Mouse (Mus musculus) small intestine, adult 2 months (tissue): ENCODE results near the gene Tnfaip3. TPM values are rescaled to one million over a fixed set of nuclear protein-coding genes. Genes with fewer than 3 reads are reported as not detected.

Experiments used
- H3K27ac ChIP-seq: fragments of 200-500 bp; 2 replicates; pipeline ENCODE4 v1.5.1; 2012; ENCODE audit warnings: low read depth, low read length, control low read depth, inconsistent platforms; ENCODE audit not compliant: insufficient read depth
- H3K27me3 ChIP-seq: fragments of 200-500 bp; 2 replicates; pipeline ENCODE4 v1.6.1; 2012; ENCODE audit warnings: mild to moderate bottlenecking, moderate library complexity, low read length, inconsistent platforms; ENCODE audit not compliant: control insufficient read depth, insufficient read depth
- H3K36me3 ChIP-seq: fragments of 200-500 bp; 2 replicates; pipeline ENCODE4 v1.6.1; 2012; ENCODE audit warnings: mild to moderate bottlenecking, low read length, control low read depth, inconsistent platforms; ENCODE audit not compliant: control insufficient read depth, insufficient read depth
- H3K4me1 ChIP-seq: fragments of 200-500 bp; 2 replicates; pipeline ENCODE4 v1.6.1; 2012; ENCODE audit warnings: low read length, inconsistent platforms, mixed read lengths; ENCODE audit not compliant: control insufficient read depth, insufficient read depth, insufficient read length
- H3K4me3 ChIP-seq: fragments of 200-500 bp; 2 replicates; pipeline ENCODE4 v1.5.1; 2012; ENCODE audit warnings: low read depth, mild to moderate bottlenecking, control low read depth, inconsistent platforms, low read length, moderate library complexity
- CTCF ChIP-seq: fragments of 200-500 bp; IDR thresholded peaks from 2 replicates; pipeline ENCODE4 v1.5.1; 2012; ENCODE audit warnings: low read depth, mild to moderate bottlenecking, control low read depth, inconsistent platforms, low read length, moderate library complexity, mixed read lengths; ENCODE audit not compliant: insufficient replicate concordance, insufficient read length; ENCODE audit errors: extremely low read depth
- POLR2A ChIP-seq: fragments of 200-500 bp; IDR thresholded peaks from 2 replicates; pipeline ENCODE4 v1.6.1; 2012; ENCODE audit warnings: low read depth, mild to moderate bottlenecking, control low read depth, inconsistent platforms, low read length, moderate library complexity
- WGBS: fragments of 180-500 bp; shearing (Covaris S2); methylation state at CpG from one replicate; pipeline ENCODE4 v1.1.7; 2018; 5-methylcytosine and 5-hydroxymethylcytosine counted together
- polyA plus RNA-seq: library from polyadenylated mRNA; depleted of rRNA; stranded (reverse); fragments of >200 nt; gene quantifications from 2 replicates; pipeline ENCODE4 v1.2.3, GENCODE M21; 2012

Gene Tnfaip3
- polyA plus RNA-seq, 1 experiment: 7.4 TPM

- TF ChIP-seq POLR2A: no peak
- no peak for TF ChIP-seq CTCF
- H3K4me3 ChIP-seq: no peak overlapping the region
- H3K27me3 ChIP-seq: no peaks in the 10 kb centered on the region
- no peaks in the 10 kb centered on the region for H3K36me3 ChIP-seq
- no peaks in the 10 kb centered on the region for H3K4me1 ChIP-seq
- 57% methylated on average over 2 of the region's 2 CpGs for WGBS
- H3K27ac ChIP-seq: no peak overlapping the region
Measured at GRCm38 (mm10) chr10:18987907-18988199, 27.6 kb downstream of the Tnfaip3 start.

- WGBS: 37% methylated on average over 2 of the region's 2 CpGs
- no peaks in the 10 kb centered on the region for H3K27me3 ChIP-seq
- H3K36me3 ChIP-seq: no peaks in the 10 kb centered on the region
- no peak for TF ChIP-seq POLR2A
- TF ChIP-seq CTCF: no peak
- H3K4me3 ChIP-seq: no peak overlapping the region
- H3K27ac ChIP-seq: no peak overlapping the region
- no peaks in the 10 kb centered on the region for H3K4me1 ChIP-seq
Measured at GRCm38 (mm10) chr10:18987046-18987906, 28.2 kb downstream of the Tnfaip3 start.

- Histone ChIP-seq H3K4me3 (no peak overlapping the region), H3K27ac (no peak overlapping the region), H3K36me3 (no peaks in the 10 kb centered on the region), H3K27me3 (no peaks in the 10 kb centered on the region), H3K4me1 (no peaks in the 10 kb centered on the region)
- 85% methylated on average over 3 of the region's 3 CpGs for whole genome bisulfite sequencing
- TF ChIP-seq POLR2A: no peak
- TF ChIP-seq CTCF: no peak
Measured at GRCm38 (mm10) chr10:18985516-18985915, 29.9 kb downstream of the Tnfaip3 start.

- H3K27me3 ChIP-seq: no peaks in the 10 kb centered on the region
- H3K4me1 ChIP-seq: no peaks in the 10 kb centered on the region
- no peak overlapping the region for H3K27ac ChIP-seq
- TF ChIP-seq POLR2A: no peak
- TF ChIP-seq CTCF: no peak
- WGBS: 71% methylated on average over 6 of the region's 6 CpGs
- no peaks in the 10 kb centered on the region for H3K36me3 ChIP-seq
- H3K4me3 ChIP-seq: no peak overlapping the region
Measured at GRCm38 (mm10) chr10:18983514-18983913, 31.9 kb downstream of the Tnfaip3 start.

GRCm38 (mm10) chr10:18974486-18974885 is 41.0 kb downstream of the Tnfaip3 start:
- Histone ChIP-seq H3K27me3 (no peaks in the 10 kb centered on the region), H3K27ac (no peak overlapping the region), H3K36me3 (no peaks in the 10 kb centered on the region), H3K4me3 (no peak overlapping the region), H3K4me1 (no peaks in the 10 kb centered on the region)
- WGBS: 86% methylated on average over 3 of the region's 3 CpGs
- TF ChIP-seq POLR2A (no peak), CTCF (no peak)

GRCm38 (mm10) chr10:18966893-18967292 is 48.6 kb downstream of the Tnfaip3 start:
- no peak for TF ChIP-seq POLR2A
- no peak for TF ChIP-seq CTCF
- no peak overlapping the region for H3K4me3 ChIP-seq
- H3K4me1 ChIP-seq: no peaks in the 10 kb centered on the region
- no peaks in the 10 kb centered on the region for H3K27me3 ChIP-seq
- H3K27ac ChIP-seq: no peak overlapping the region
- 80% methylated on average over 10 of the region's 10 CpGs for WGBS
- no peaks in the 10 kb centered on the region for H3K36me3 ChIP-seq

GRCm38 (mm10) chr10:18965601-18966000 is 49.9 kb downstream of the Tnfaip3 start:
- TF ChIP-seq CTCF: no peak
- no peak for TF ChIP-seq POLR2A
- no peak overlapping the region for H3K27ac ChIP-seq
- whole genome bisulfite sequencing: 87% methylated on average over 4 of the region's 4 CpGs
- no peaks in the 10 kb centered on the region for H3K4me1 ChIP-seq
- H3K36me3 ChIP-seq: no peaks in the 10 kb centered on the region
- no peak overlapping the region for H3K4me3 ChIP-seq
- H3K27me3 ChIP-seq: no peaks in the 10 kb centered on the region

- Histone ChIP-seq H3K4me1 (no peaks in the 10 kb centered on the region), H3K27me3 (no peaks in the 10 kb centered on the region), H3K36me3 (no peaks in the 10 kb centered on the region), H3K27ac (no peak overlapping the region), H3K4me3 (no peak overlapping the region)
- WGBS: 75% methylated on average over 7 of the region's 7 CpGs
- no peak for TF ChIP-seq CTCF
- no peak for TF ChIP-seq POLR2A
Measured at GRCm38 (mm10) chr10:18964856-18965255, 50.6 kb downstream of the Tnfaip3 start.
